Mouse (Mus musculus) forebrain, embryonic 15.5 days (tissue): ENCODE results near the gene H2-T3. TPM values are rescaled to one million over a fixed set of nuclear protein-coding genes. Genes with fewer than 3 reads are reported as not detected.
A peak's percentile ranks its signal among the peaks of the same experiment; 100 is the strongest.
"Not testable (repeated sequence)": the region's sequence is repeated elsewhere in the genome, so short reads cannot be mapped to it uniquely, and the experiment has no call there.

ENCODE experiments used
- ATAC-seq: fragments of 200-750 bp; cut with Nextera tagmentation; replicated peaks from 2 replicates; pipeline ENCODE4 v1.8.0; 2017; ENCODE audit warnings: mild to moderate bottlenecking, moderate TSS enrichment, moderate library complexity
- H3K27ac ChIP-seq: fragments of 300-500 bp; sonication (generic); replicated peaks from 2 replicates; pipeline ENCODE4 v1.5.1; 2015; ENCODE audit warnings: mild to moderate bottlenecking, inconsistent platforms
- H3K27me3 ChIP-seq: fragments of 300-500 bp; sonication (generic); 2 replicates; pipeline ENCODE4 v1.6.1; 2015; ENCODE audit warnings: inconsistent platforms
- H3K36me3 ChIP-seq: fragments of 300-500 bp; sonication (generic); 2 replicates; pipeline ENCODE4 v1.6.1; 2015; ENCODE audit warnings: mild to moderate bottlenecking, inconsistent platforms
- H3K4me1 ChIP-seq: fragments of 300-500 bp; sonication (generic); 2 replicates; pipeline ENCODE4 v1.6.1; 2015; ENCODE audit warnings: inconsistent platforms
- H3K4me2 ChIP-seq: fragments of 300-500 bp; sonication (generic); replicated peaks from 2 replicates; pipeline ENCODE4 v1.6.1; 2015; ENCODE audit warnings: mild to moderate bottlenecking, inconsistent platforms
- H3K4me3 ChIP-seq: fragments of 300-500 bp; sonication (generic); 2 replicates; pipeline ENCODE4 v1.5.1; 2015; ENCODE audit warnings: mild to moderate bottlenecking, inconsistent platforms
- H3K9ac ChIP-seq: fragments of 300-500 bp; sonication (generic); replicated peaks from 2 replicates; pipeline ENCODE4 v1.6.1; 2015; ENCODE audit warnings: mild to moderate bottlenecking, inconsistent platforms
- H3K9me3 ChIP-seq: fragments of 300-500 bp; sonication (generic); 2 replicates; pipeline ENCODE4 v1.6.1; 2016; ENCODE audit warnings: inconsistent platforms
- WGBS: fragments of 180-500 bp; shearing (Covaris S2); methylation state at CpG from one replicate; pipeline ENCODE4 v1.1.7; 2015; ENCODE audit warnings: mixed read lengths; 5-methylcytosine and 5-hydroxymethylcytosine counted together
- polyA plus RNA-seq: library from polyadenylated mRNA; unstranded; fragments of >200 nt; fragmentation: Nextera tagmentation; extraction: Ambion mirVana; gene quantifications from 2 replicates; pipeline ENCODE4 v1.2.1, GENCODE M21; 2015

H2-T3 gene
- polyA plus RNA-seq, 1 experiment from 2014 or later = not detected

- H3K4me2 ChIP-seq = peak overlapping the region; percentile 40
- peak overlapping the region; percentile 26 for H3K4me3 ChIP-seq
- no peak overlapping the region for H3K27ac ChIP-seq
- no peak overlapping the region for H3K9ac ChIP-seq
- peaks cover 6% of the 10 kb centered on the region for H3K4me1 ChIP-seq
- no peaks in the 10 kb centered on the region for H3K9me3 ChIP-seq
- H3K36me3 ChIP-seq = no peaks in the 10 kb centered on the region
- H3K27me3 ChIP-seq = peaks cover 39% of the 10 kb centered on the region
- no peak for ATAC-seq
- 1% methylated on average over 15 of the region's 15 CpGs for WGBS
Measured at GRCm38 (mm10) chr17:36205456-36205855, 15.4 kb upstream of the H2-T3 start.

- Histone ChIP-seq H3K4me3 (no peak overlapping the region), H3K9ac (no peak overlapping the region), H3K27me3 (peaks cover 33% of the 10 kb centered on the region), H3K4me2 (no peak overlapping the region), H3K36me3 (no peaks in the 10 kb centered on the region), H3K9me3 (no peaks in the 10 kb centered on the region), H3K27ac (no peak overlapping the region), H3K4me1 (peaks cover 6% of the 10 kb centered on the region)
- no peak for ATAC-seq
- WGBS = 95% methylated on average over 2 of the region's 2 CpGs
Measured at GRCm38 (mm10) chr17:36201851-36202250, 11.8 kb upstream of the H2-T3 start.

DNA sequence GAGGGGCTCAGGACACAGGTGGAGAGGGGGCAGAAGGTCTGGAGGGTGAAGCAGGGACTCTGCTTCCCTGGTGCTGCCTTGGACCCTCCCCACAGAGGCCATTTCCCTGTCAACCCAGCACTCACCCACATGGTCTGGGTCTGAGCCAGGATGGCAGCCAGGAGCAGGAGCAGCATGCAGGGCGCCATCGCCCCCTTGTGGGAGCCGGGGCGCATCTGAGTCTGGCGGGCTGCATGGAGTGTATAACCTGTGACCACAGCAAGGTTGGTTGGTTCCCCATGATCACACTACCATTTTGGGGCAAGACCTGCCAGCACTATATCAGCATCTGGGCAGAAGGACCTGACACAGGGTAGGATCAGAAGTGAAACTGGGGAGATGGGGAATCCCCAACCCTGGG lies 8.2 kb upstream of the H2-T3 start:
- H3K4me3 ChIP-seq = no peak overlapping the region
- no peaks in the 10 kb centered on the region for H3K36me3 ChIP-seq
- no peak for ATAC-seq
- 15% methylated on average over 5 of the region's 5 CpGs for WGBS
- no peak overlapping the region for H3K9ac ChIP-seq
- H3K27me3 ChIP-seq = peaks cover 8% of the 10 kb centered on the region
- no peaks in the 10 kb centered on the region for H3K9me3 ChIP-seq
- no peaks in the 10 kb centered on the region for H3K4me1 ChIP-seq
- no peak overlapping the region for H3K4me2 ChIP-seq
- no peak overlapping the region for H3K27ac ChIP-seq

GRCm38 (mm10) chr17:36194471-36194870 lies 4.4 kb upstream of the H2-T3 start:
- no peak overlapping the region for H3K9ac ChIP-seq
- WGBS = 88% methylated on average over 6 of the region's 6 CpGs
- no peak overlapping the region for H3K4me2 ChIP-seq
- H3K27ac ChIP-seq = no peak overlapping the region
- peaks cover 10% of the 10 kb centered on the region; the same call in 1 of the 2 replicates for H3K27me3 ChIP-seq
- no peak overlapping the region for H3K4me3 ChIP-seq
- no peaks in the 10 kb centered on the region for H3K4me1 ChIP-seq
- no peaks in the 10 kb centered on the region for H3K9me3 ChIP-seq
- ATAC-seq = no peak
- no peaks in the 10 kb centered on the region for H3K36me3 ChIP-seq

GRCm38 (mm10) chr17:36193546-36194141 lies 3.6 kb upstream of the H2-T3 start:
- ATAC-seq = 0 out of 2 replicates have a peak, but pooled peaks have one; percentile 23

GRCm38 (mm10) chr17:36192371-36192770 lies 2.3 kb upstream of the H2-T3 start:
- no peak overlapping the region for H3K4me2 ChIP-seq
- no peaks in the 10 kb centered on the region for H3K9me3 ChIP-seq
- 72% methylated on average over 2 of the region's 2 CpGs for WGBS
- ATAC-seq = no peak
- no peaks in the 10 kb centered on the region for H3K4me1 ChIP-seq
- no peak overlapping the region for H3K9ac ChIP-seq
- no peak overlapping the region for H3K27ac ChIP-seq
- peaks cover 10% of the 10 kb centered on the region; the same call in 1 of the 2 replicates for H3K27me3 ChIP-seq
- H3K36me3 ChIP-seq = no peaks in the 10 kb centered on the region
- H3K4me3 ChIP-seq = no peak overlapping the region

More at GRCm38 (mm10) chr17:36193546-36194141, 3.6 kb upstream of the H2-T3 start:
- Histone ChIP-seq H3K27me3 (peaks cover 10% of the 10 kb centered on the region; the same call in 1 of the 2 replicates), H3K4me1 (no peaks in the 10 kb centered on the region), H3K36me3 (no peaks in the 10 kb centered on the region), H3K9ac (no peak overlapping the region), H3K4me2 (no peak overlapping the region), H3K9me3 (no peaks in the 10 kb centered on the region), H3K4me3 (no peak overlapping the region), H3K27ac (no peak overlapping the region)
- WGBS = 31% methylated on average over 8 of the region's 8 CpGs

DNA sequence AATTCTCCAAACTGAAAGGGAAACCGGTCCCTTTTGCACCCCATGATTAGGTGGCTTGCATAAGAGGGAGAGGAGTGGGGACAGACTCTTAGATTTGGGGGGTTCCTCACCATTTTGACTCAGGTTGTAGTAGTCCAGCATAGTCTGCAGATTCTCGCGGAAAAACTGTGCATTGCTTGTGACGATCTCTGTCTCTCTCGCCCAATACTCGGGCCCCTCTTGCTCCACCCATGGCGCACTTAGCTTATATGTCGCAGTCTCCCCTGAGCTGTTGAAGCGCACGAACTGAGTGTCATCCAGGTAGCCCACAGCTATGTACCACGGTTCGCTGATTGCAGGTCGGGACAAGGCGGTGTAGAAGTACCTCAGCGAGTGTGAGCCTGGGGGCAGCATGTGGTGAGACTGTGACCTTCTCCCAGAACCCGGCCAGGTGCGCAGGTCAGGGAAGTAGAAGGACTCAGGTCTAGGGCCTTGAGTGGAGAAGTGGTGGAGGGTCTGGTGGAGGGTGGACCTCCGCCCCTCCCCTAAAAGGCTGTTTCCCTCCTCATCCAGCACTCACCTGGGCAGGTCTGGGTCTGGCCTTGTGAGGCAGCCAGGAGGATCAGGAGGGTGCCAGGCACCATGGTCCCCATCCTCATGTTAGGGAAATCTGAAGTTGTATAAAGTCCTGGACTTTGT lies 457 bp downstream of the H2-T3 start:
- WGBS = 38% methylated on average over 18 of the region's 18 CpGs
- Histone ChIP-seq H3K27me3 (peaks cover 13% of the 10 kb centered on the region; the same call in 1 of the 2 replicates), H3K36me3 (no peaks in the 10 kb centered on the region), H3K4me1 (no peaks in the 10 kb centered on the region), H3K9ac (no peak overlapping the region), H3K4me2 (no peak overlapping the region), H3K9me3 (no peaks in the 10 kb centered on the region), H3K4me3 (no peak overlapping the region), H3K27ac (no peak overlapping the region)
- no peak for ATAC-seq

DNA sequence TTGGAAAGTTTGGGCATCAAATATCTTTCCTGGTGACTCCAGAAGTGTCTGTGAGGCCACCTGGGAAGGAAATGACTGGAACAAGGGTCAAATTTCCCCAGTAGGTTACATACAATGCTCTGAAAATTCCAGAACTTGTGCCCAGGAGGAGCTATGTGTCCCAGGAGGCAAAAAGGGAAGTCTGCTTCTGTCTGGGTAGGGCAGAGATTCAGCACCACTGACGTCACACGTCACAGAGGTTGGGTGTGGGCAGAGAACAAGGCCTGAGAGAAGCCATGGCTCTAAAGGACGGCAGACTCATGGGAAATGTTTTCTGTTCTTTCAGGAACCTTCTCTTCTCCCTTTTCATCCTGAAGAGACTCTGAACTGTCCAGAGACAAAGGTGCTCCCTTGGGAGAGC lies 2.5 kb downstream of the H2-T3 start:
- no peak for ATAC-seq
- no peak overlapping the region for H3K4me2 ChIP-seq
- WGBS = 62% methylated on average over 3 of the region's 3 CpGs
- no peaks in the 10 kb centered on the region for H3K36me3 ChIP-seq
- no peak overlapping the region for H3K27ac ChIP-seq
- no peaks in the 10 kb centered on the region for H3K9me3 ChIP-seq
- no peaks in the 10 kb centered on the region for H3K4me1 ChIP-seq
- no peak overlapping the region for H3K4me3 ChIP-seq
- peaks cover 14% of the 10 kb centered on the region; the same call in 1 of the 2 replicates for H3K27me3 ChIP-seq
- H3K9ac ChIP-seq = no peak overlapping the region

DNA sequence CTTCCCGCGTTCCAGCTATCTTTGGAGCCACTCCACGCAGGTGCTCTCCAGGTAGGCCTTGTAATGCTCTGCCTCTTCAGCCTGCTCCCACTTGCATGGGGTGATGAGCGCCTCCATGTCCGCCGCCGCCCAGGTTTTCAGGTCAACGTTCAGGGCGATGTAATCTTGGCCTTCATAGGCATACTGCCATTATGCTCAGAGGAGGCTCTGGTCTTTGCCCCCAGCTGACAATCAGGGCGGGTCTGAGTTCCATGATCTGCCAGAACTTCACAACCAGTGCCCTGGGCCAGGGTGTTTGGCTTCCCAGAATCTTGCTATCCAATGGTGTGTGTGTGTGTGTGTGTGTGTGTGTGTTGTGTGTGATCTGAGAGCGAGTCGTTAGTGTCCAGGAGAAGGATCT lies 7.9 kb downstream of the H2-T3 start:
- no peak for ATAC-seq
- 71% methylated on average over 12 of the region's 12 CpGs for WGBS
- Histone ChIP-seq H3K4me2 (no peak overlapping the region), H3K27me3 (peaks cover 25% of the 10 kb centered on the region), H3K4me1 (peaks cover 4% of the 10 kb centered on the region; the same call in 1 of the 2 replicates), H3K4me3 (no peak overlapping the region), H3K9ac (no peak overlapping the region), H3K27ac (no peak overlapping the region), H3K9me3 (no peaks in the 10 kb centered on the region), H3K36me3 (no peaks in the 10 kb centered on the region)

DNA sequence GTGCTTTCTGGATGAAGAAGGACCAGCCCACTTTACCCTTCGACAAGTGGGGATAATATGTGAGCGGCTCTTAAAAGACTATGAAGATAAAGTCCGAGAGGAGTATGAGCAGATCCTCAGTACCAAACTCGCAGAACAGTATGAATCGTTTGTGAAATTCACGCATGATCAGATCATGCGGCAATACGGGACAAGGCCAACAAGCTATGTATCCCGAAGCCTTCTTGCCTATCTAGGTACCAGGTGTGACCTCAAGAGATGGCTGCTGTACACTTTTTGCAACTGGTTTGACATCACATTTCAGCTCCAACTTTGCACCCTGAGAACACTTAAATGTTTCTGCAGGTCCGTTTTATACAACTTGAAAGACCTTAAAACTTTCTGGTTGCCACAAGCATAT lies 10.6 kb downstream of the H2-T3 start:
- not testable (repeated sequence) for H3K9me3 ChIP-seq, H3K4me1 ChIP-seq, H3K27ac ChIP-seq, H3K36me3 ChIP-seq, ATAC-seq, H3K9ac ChIP-seq
- Histone ChIP-seq H3K27me3 (peaks cover 22% of the 10 kb centered on the region), H3K4me3 (peak overlapping the region; percentile 33), H3K4me2 (peak overlapping the region; percentile 57)
- WGBS = 8% methylated on average over 10 of the region's 10 CpGs

DNA sequence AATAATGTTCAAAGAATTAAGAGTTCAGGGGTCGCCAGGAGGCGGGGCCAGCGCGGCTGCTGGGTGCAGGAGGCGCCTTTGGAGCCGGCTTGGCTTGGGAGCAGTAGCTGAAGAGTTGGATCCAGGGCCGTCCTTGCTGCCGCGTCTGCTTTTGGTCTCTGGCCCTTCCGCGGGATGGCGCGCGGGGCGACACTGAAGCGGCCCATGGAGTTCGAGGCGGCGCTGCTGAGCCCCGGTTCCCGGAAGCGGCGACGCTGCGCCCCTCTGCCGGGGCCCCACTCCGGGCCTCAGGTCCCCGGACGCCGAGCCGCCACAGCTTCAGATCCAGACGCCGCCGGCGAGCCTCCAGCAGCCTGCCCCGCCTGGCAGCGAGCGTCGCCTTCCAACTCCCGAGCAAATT lies 11.1 kb downstream of the H2-T3 start:
- under 1% methylated on average over 40 of the region's 40 CpGs for WGBS

GRCm38 (mm10) chr17:36176132-36176531 lies 14.0 kb downstream of the H2-T3 start:
- not testable (repeated sequence) for H3K9ac ChIP-seq, H3K4me3 ChIP-seq, ATAC-seq, H3K9me3 ChIP-seq, H3K36me3 ChIP-seq, H3K27ac ChIP-seq, H3K4me1 ChIP-seq, H3K4me2 ChIP-seq, H3K27me3 ChIP-seq
- WGBS = no CpG with 5 or more reads among the region's 2 CpGs

More for the DNA sequence above, 11.1 kb downstream of the H2-T3 start:
- H3K36me3 ChIP-seq, H3K9me3 ChIP-seq, H3K27ac ChIP-seq, ATAC-seq, H3K4me1 ChIP-seq: not testable (repeated sequence)
- peak overlapping the region; percentile 33 for H3K4me3 ChIP-seq
- peak overlapping the region; percentile 15; the same call in 1 of the 2 replicates for H3K9ac ChIP-seq
- H3K27me3 ChIP-seq = peaks cover 22% of the 10 kb centered on the region
- peak overlapping the region; percentile 57 for H3K4me2 ChIP-seq
